Mouse (Mus musculus) cerebellum, adult 2 months (tissue): ENCODE data around the gene Clcn7.

ENCODE experiments used
- CTCF ChIP-seq: fragments of 200-500 bp; IDR thresholded peaks from 2 replicates; pipeline ENCODE4 v1.5.1; 2011; ENCODE audit warnings: low read depth, mild to moderate bottlenecking, control low read depth, low read length, moderate library complexity, borderline replicate concordance; ENCODE audit not compliant: insufficient read depth
- POLR2A ChIP-seq: fragments of 200-500 bp; IDR thresholded peaks from 2 replicates; pipeline ENCODE4 v1.6.1; 2011; ENCODE audit warnings: low read length, control low read depth, borderline replicate concordance; ENCODE audit not compliant: insufficient read depth

DNA sequence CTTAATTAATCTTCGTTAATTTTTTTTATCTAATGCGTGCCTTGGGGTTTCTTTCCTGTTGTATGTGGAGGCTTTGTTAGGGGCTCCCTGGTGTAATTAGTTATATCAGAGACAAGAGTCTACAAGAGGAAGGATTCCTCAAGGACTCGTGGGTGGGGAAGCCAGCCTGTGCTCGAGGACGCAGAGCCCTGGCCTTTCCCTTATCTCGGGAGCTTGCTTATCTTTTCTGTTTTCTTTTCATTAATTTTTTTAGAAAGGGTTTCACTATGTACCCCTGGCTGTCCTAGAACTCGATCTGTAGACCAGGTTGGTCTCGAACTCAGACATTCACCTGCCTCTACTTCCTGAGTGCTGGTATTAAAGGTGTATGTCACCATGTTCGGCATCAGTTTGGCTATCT is 5.5 kb upstream of the Clcn7 start:
- no peak for TF ChIP-seq CTCF
- no peak for TF ChIP-seq POLR2A
